Mouse (Mus musculus): Measurements from ENCODE around the gene Mbnl2.

Mbnl2 gene

GRCm38 (mm10) chr14:120388818-120389691 lies 113.6 kb downstream of the Mbnl2 start:
- DNase-seq: peak; percentile 70

DNA sequence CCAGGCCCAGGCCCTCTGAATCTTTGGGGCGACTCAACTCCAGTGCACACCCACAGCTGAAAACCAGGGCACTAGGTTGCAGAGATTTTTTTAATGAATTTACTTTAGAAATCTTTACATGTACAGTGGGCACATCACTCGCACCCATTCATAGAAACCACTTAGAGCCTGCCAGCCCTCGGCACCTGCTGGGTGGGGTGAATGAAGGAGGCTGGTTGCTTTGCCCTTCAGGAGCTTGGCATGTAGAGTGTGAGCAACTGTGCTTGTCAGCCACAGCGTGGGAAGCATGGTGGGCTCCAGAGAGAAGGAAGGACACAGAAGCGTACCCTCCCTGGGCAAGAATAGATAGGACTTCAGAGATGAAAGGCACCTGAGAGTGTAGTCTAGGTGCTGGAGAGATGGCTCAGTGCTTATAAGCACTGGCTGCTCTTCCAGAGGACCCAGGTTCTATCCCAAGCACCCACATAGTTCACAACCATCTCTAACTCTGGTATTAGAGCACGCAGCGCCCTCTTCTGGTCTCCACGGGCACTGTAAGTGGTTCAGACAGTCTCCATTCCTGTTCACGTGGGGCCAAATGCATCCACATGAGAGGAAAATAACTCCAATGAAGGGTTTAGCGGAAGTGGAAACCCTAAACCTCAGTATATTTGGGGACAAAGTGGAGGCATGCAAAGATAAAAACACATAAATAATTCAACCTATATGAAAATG lies 114.9 kb downstream of the Mbnl2 start:
- DNase-seq: no peak

DNA sequence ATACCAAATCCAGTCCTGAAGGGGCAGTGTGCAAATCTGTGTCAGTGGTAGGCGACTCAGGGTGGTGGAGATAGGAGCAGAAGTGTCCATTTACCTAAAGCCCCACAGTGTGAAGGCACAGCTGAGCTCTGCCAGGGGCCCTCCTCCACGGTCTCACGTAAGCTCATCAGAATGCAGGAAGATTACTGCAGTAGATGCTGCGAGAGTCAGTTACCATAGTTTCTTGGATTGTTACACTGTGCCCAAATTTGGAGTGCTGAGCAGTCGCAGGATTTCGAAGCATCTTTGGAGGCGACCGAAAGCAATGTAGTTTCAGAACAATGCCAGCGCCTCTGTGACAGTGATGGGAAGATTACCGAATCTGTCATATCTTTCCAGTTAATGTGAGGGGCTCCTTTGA lies 116.2 kb downstream of the Mbnl2 start:
- no peak for DNase-seq

DNA sequence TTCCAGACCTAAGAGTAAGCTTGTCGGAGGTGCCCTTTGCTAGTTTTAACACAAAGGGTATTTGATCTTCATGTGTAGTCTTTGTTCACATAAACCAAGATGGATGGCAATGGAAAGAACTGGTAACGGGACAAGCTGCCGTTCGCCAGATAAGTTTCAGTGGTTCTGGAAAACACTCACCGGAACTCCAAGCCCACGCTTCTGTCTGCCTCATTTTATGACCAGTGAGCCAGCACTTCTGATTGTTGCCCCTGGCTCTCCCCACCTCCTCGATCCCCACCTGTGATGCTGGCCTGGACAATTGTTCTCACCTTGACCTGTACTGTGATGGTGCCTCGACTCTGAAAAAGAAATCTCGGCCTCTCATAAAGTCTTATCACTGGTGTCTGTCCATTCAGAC lies 117.0 kb downstream of the Mbnl2 start:
- no peak for DNase-seq

DNA sequence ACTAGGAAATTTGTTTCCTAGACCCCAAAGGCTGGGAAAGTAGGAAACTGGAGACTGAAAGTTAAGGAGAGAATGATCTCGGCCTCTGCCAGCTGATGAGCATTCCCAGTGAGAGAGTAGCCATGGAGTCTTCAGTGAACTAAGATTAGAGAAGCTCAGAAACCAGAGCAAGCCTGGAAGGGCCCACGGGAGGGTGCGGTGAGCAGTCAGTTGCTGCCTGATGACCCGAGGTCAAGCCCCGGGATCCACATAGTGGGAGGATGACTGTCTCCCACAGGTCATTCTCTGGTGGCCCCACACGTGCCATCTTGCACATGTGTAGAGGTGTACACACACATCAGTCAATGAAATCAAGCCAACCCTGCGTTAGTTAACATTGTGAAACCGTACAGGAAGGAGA lies 118.0 kb downstream of the Mbnl2 start:
- no peak for DNase-seq

- no peak for DNase-seq
These were observed 118.7 kb downstream of the Mbnl2 start for GRCm38 (mm10) chr14:120394216-120394615.

DNA sequence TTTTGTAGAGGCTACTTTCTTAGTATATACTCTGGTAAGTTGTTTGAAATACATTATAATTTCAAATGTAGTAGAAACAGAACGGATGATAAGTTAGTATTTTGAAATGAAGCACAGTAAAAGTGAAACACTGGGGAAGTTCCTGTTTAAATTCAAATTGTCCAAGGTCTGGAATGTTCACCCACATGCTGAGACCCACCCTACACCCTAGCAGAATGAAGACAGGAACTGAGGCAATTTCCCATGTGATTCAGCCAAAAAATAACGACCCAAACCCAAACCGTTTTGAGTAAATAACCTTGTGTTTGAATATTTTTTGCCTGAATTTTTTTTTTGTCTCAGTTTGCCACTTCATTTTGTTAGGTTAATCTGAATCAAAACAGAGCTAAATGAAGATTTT lies 119.4 kb downstream of the Mbnl2 start:
- no peak for DNase-seq

DNA sequence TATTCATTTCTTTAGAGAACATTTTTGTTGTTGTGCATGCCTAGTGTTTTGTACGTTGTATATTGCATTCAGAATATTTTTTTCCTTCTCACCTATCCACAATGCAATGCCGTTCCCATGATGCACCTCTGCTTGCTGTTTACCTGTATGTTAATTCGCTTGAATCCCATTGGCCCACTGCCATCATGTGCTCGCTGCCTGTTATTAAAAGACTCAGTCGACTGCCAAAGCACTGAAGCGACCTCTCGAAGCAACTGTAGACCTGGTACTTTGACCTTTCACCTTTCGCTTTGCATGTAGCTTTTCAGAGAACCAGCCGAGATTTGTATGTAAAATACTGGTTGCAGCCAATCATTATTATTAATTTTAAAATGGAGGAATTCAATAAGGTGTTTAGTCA lies 120.0 kb downstream of the Mbnl2 start:
- DNase-seq: no peak

GRCm38 (mm10) chr14:120397871-120398647 lies 122.6 kb downstream of the Mbnl2 start:
- DNase-seq: peak; percentile 87

DNA sequence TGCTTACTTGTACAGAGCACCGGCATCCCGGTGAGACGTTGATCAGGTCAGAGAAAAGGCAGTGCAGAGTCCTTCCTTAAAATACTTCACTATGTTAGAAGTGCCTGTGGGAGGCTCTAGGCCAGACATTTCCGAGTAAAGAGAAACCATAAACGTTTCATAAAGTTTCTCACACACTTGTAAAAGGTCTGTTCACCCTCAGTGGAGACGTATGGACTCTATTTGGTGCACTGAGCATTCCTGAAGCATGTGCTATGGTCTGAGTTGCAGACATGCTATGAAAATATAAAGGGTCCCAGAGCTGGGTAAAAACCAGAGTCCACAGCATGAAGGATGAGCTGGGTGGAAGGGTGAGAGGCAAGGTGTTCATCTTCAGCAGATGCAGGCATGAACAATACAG lies 124.1 kb downstream of the Mbnl2 start:
- no peak for DNase-seq

- no peak for DNase-seq
These were observed 125.7 kb downstream of the Mbnl2 start for GRCm38 (mm10) chr14:120401158-120401557.

DNA sequence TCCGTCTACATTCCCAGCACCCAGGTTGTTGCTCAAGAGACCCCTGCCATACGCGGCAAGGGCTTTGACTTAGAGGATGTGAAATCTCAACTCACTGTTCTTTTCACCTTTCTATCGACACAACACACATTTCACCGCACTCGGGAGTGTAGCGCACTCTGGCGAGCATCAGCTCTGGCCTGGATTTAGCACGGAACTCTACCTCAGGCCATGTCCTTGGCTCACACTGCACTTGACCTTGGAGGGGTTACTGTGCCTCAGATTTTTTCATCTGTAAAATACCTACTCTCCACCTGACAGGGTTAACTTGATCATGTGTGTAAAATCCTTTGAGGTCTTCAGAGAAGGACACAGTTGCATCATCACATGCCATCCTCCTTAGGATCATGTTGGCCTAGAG lies 127.2 kb downstream of the Mbnl2 start:
- DNase-seq: no peak

GRCm38 (mm10) chr14:120404364-120404763 lies 128.9 kb downstream of the Mbnl2 start:
- DNase-seq: no peak

- DNase-seq: no peak
These were observed 129.5 kb downstream of the Mbnl2 start for GRCm38 (mm10) chr14:120404811-120405582.

DNA sequence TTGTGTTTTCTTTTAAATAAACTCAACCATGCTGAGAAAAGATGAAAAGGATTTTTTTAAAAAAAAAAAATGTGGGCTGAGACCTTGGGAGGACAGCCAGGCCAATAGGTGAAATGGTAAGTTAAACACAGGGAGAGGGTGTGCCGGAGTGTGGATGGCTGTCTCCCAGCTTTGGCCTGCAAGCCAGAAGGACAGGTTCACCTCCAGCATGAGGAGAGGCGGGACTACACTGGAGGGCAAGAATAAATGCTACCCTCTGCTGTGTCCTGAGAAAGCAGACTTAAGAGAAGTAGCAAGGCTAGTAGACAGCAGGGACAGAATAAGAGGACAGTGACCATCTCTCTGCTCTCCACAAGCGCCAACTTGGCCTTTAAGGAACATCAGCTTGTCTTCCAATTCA lies 130.1 kb downstream of the Mbnl2 start:
- no peak for DNase-seq

- no peak for DNase-seq
These were observed 130.8 kb downstream of the Mbnl2 start for GRCm38 (mm10) chr14:120406271-120406670.

DNA sequence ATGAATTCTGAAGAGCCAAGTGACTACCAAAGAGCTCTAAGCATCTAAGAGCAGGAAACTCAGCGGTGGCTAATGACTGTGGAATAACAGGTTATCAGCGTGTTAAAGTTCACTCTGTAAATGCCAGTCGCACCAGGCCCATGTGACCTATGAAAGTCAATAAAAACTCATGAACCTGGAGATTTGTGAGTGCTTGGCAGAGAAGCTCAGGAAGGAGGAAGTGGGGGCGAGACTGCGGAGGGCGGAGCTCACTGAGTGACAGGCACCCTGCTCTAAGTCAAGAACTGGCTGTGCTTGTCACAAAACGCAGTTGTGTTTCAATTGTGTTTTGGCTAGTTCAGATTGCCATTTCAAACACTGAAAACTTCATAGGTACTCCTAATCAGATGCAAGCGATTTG lies 131.4 kb downstream of the Mbnl2 start:
- DNase-seq: no peak

DNA sequence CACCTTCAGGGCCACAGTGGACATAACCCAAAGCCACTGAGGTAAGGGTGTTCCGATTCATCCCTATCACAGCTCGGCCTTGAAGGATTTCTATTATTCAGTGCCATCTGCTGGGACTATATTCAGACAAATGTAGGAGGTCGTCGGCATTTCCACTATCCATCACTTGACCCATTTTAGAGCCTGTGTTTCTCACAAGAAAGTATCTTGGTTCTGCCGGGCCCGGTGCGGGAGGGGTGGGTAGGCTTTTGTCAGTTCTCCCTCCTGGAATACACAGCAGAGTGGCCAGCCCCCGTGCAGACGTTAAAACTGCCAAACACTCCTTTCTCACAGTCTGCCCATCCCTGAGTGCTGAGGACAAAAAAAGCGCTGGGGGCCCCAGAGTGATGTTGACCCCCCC lies 134.4 kb downstream of the Mbnl2 start:
- no peak for DNase-seq

DNA sequence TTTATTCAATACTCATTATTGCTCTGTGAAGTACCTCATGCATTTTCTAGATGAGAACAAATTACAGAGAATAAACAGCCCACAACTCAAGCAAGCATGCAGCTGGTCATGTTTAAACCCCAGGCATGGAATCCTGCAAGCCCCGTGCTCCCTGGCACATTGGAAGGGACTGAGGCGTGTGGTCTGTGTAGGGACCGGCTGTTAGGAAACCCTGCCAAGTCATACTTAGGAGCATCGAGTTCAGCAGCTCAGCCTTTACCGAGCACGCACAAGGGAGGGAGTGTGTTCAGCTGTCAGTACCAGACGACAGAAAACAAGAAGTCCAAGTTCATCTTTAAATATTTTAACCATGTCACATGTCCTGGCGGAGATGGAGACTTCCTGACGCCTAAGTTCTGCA lies 141.4 kb downstream of the Mbnl2 start:
- DNase-seq: no peak

- DNase-seq: no peak
These were observed 143.5 kb downstream of the Mbnl2 start for GRCm38 (mm10) chr14:120418964-120419363.

DNA sequence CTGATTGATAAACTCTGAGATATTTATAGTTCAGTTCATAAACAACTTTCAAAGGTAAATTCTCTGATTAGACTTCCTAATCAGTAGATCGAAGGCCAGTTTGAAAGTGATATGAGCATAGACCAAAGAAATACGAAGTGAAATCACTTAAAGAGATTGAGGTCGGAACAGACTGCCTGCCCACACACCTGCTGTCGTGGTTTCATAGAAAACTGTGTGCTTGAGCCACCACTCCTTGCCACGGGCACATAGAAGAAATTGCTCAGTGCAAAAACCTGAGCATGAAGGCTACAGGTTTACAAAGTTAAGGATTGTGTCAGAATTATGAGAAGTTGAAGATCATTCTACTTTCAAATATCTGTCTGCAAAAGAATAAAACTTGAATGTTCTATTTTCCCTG lies 153.0 kb downstream of the Mbnl2 start:
- no peak for DNase-seq

DNA sequence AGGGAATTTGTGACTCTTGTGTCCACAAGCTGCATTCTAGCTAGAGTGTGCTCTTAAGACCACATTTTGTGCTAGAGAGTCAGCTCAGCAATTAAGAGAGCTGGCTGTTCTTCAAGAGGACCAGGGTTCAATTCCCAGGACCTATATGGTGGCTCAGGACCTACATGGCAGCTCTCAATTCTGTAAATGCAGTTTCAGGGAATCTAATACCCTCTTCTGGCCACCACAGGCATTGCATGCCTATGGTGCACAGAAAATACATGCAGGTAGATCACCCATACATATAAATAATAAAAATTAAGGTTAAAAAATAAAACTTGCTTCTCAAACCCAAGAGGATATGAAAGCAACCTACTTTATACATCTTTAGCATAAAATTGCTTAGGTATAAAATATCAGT lies 157.3 kb downstream of the Mbnl2 start:
- no peak for DNase-seq

DNA sequence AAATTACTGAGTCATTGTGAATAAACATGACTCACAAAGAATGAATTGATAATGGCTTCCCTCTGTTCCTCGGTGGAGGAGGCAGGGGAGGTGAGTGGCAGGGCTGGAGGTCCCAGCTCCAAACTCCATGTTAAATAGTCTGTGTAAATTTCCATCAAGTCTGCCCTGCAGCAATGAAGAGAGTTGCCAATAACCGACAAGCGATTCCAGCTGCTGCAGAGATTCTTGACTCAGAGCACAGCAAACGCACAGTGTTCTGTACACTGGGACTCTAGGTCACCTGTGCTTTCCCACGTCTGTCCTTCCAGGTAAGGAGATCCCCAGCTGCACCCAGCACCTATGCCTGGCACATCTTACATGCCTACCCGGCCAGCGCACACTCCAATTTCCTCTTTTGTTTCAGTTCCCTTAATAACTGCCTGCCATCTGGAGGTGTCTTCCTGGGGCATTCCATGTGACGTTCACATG lies 158.5 kb downstream of the Mbnl2 start:
- no peak for DNase-seq
